Mouse (Mus musculus) ES-Bruce4 (cell line): ENCODE measurements around the gene Zfp664.

Experiments used
- CTCF ChIP-seq: IDR thresholded peaks from one replicate; pipeline ENCODE4 v1.8.1; 2011; ENCODE audit warnings: low read depth, low read length
- EP300 ChIP-seq: IDR thresholded peaks from 2 replicates; pipeline ENCODE4 v1.6.1; 2011; ENCODE audit warnings: low read depth, low read length; ENCODE audit not compliant: insufficient read depth
- POLR2A ChIP-seq: IDR thresholded peaks from one replicate; pipeline ENCODE4 v1.8.1; 2011; ENCODE audit warnings: low read length; ENCODE audit not compliant: insufficient read depth

GRCm38 (mm10) chr5:124879251-124879650, 16.8 kb downstream of the Zfp664 start:
- TF ChIP-seq CTCF (no peak), POLR2A (no peak), EP300 (no peak)
